Mouse (Mus musculus) heart, embryonic 13.5 days (tissue): ENCODE data around the gene 1810062G17Rik. TPM values are rescaled to one million over a fixed set of nuclear protein-coding genes. Genes with fewer than 3 reads are reported as not detected.

Experiments used
- microRNA-seq: library from miRNA; unstranded; fragments of <30 nt; microRNA quantifications from one replicate; pipeline ENCODE4, GENCODE M21; 2016
- polyA plus RNA-seq: library from polyadenylated mRNA; unstranded; fragments of >200 nt; fragmentation: Nextera tagmentation; extraction: Ambion mirVana; gene quantifications from 2 replicates; pipeline ENCODE4 v1.2.1, GENCODE M21; 2015

Gene 1810062G17Rik
- polyA plus RNA-seq, 1 experiment from 2014 or later, result 1.4 TPM

Small RNA genes lying within 50 kb of the gene (microRNA-seq; reads per million reads assigned to microRNA genes)
- not detected for gene Mir7009

Other genes with a start within 250 kb of the 1810062G17Rik start
- 375 and 414 TPM in 2 replicates for gene Anxa5, start within 50 bp of the 1810062G17Rik start, polyA plus RNA-seq
- gene Gm11549, start 45.9 kb downstream of the 1810062G17Rik start, polyA plus RNA-seq, result 0.29 TPM in 2 replicates
- gene Exosc9, start 76.7 kb downstream of the 1810062G17Rik start, polyA plus RNA-seq, result 51.5 and 58.6 TPM in 2 replicates
- gene Ccna2, start 96.2 kb downstream of the 1810062G17Rik start, polyA plus RNA-seq, result 168 and 184 TPM in 2 replicates
- gene Bbs7, start 137.5 kb downstream of the 1810062G17Rik start, polyA plus RNA-seq, result 9.9 and 11.0 TPM in 2 replicates
- 2.5 and 4.9 TPM in 2 replicates for gene Trpc3, start 214.2 kb downstream of the 1810062G17Rik start, polyA plus RNA-seq